Mouse (Mus musculus) hindbrain, postnatal 0 days (tissue): ENCODE results near the gene Mymk. TPM values are rescaled to one million over a fixed set of nuclear protein-coding genes. Genes with fewer than 3 reads are reported as not detected.
A peak's percentile ranks its signal among the peaks of the same experiment; 100 is the strongest.

Experiments
- ATAC-seq: fragments of 200-750 bp; cut with Nextera tagmentation; 2 replicates; pipeline ENCODE4 v1.8.0; 2017; ENCODE audit warnings: mild to moderate bottlenecking, moderate TSS enrichment, moderate library complexity
- DNase-seq: peaks from one replicate; pipeline ENCODE4 v3.0.0-alpha.2; 2015; ENCODE audit warnings: low spot score
- H3K27ac ChIP-seq: fragments of 300-500 bp; sonication (generic); 2 replicates; pipeline ENCODE4 v1.5.1; 2014; ENCODE audit warnings: mild to moderate bottlenecking
- H3K27me3 ChIP-seq: fragments of 300-500 bp; sonication (generic); 2 replicates; pipeline ENCODE4 v1.6.1; 2014; ENCODE audit warnings: low read length, mixed read lengths; ENCODE audit not compliant: insufficient read depth
- H3K36me3 ChIP-seq: fragments of 300-500 bp; sonication (generic); 2 replicates; pipeline ENCODE4 v1.6.1; 2014; ENCODE audit warnings: low read length, mixed read lengths; ENCODE audit not compliant: insufficient read depth
- H3K4me1 ChIP-seq: fragments of 300-500 bp; sonication (generic); 2 replicates; pipeline ENCODE4 v1.6.1; 2014; ENCODE audit warnings: antibody characterized with exemption, low read length, mixed read lengths; ENCODE audit not compliant: insufficient read depth
- H3K4me2 ChIP-seq: fragments of 300-500 bp; sonication (generic); 2 replicates; pipeline ENCODE4 v1.6.1; 2014; ENCODE audit warnings: low read depth, mild to moderate bottlenecking, low read length, moderate library complexity, mixed read lengths
- H3K4me3 ChIP-seq: fragments of 300-500 bp; sonication (generic); 2 replicates; pipeline ENCODE4 v1.5.1; 2014; ENCODE audit warnings: low read length
- H3K9ac ChIP-seq: fragments of 300-500 bp; sonication (generic); replicated peaks from 2 replicates; pipeline ENCODE4 v1.6.1; 2014; ENCODE audit warnings: mild to moderate bottlenecking, low read length, moderate library complexity, mixed read lengths
- H3K9me3 ChIP-seq: fragments of 300-500 bp; sonication (generic); 2 replicates; pipeline ENCODE4 v1.6.1; 2016; ENCODE audit warnings: low read length, mixed read lengths
- CTCF ChIP-seq: IDR thresholded peaks from 2 replicates; pipeline ENCODE4 v1.5.1; 2016; ENCODE audit warnings: antibody characterized with exemption, control low read depth, low read depth
- WGBS: fragments of 180-500 bp; shearing (Covaris S2); extraction: QIAGEN DNeasy Blood & Tissue Kit; methylation state at CpG from one replicate; pipeline ENCODE4 v1.1.7; 2014; 5-methylcytosine and 5-hydroxymethylcytosine counted together
- polyA plus RNA-seq: library from polyadenylated mRNA; unstranded; fragments of >200 nt; fragmentation: Nextera tagmentation; extraction: Ambion mirVana; gene quantifications from 2 replicates; pipeline ENCODE4 v1.2.1, GENCODE M21; 2015
- total RNA-seq: library from RNA; depleted of rRNA; stranded (reverse); fragments of >200 nt; gene quantifications from 2 replicates; pipeline ENCODE4 v1.2.3, GENCODE M21; 2014

Gene Mymk
- total and polyA plus RNA-seq, 2 experiments from 2014 or later: 0.30 TPM; not detected in 1

- Histone ChIP-seq H3K27me3 (no peaks in the 10 kb centered on the region), H3K4me3 (no peak overlapping the region), H3K9me3 (no peaks in the 10 kb centered on the region), H3K4me2 (no peak overlapping the region), H3K36me3 (no peaks in the 10 kb centered on the region), H3K27ac (no peak overlapping the region), H3K4me1 (peaks cover 37% of the 10 kb centered on the region), H3K9ac (no peak overlapping the region)
- TF ChIP-seq CTCF: no peak
- WGBS: 86% methylated on average over 4 of the region's 4 CpGs
- DNase-seq: no peak
- ATAC-seq: no peak
These were observed 1.4 kb upstream of the Mymk start for GRCm38 (mm10) chr2:27073407-27073806.

GRCm38 (mm10) chr2:27071137-27071536, 842 bp downstream of the Mymk start:
- no peak overlapping the region for H3K27ac ChIP-seq
- peak; percentile 82 for ATAC-seq
- H3K27me3 ChIP-seq: no peaks in the 10 kb centered on the region

DNA sequence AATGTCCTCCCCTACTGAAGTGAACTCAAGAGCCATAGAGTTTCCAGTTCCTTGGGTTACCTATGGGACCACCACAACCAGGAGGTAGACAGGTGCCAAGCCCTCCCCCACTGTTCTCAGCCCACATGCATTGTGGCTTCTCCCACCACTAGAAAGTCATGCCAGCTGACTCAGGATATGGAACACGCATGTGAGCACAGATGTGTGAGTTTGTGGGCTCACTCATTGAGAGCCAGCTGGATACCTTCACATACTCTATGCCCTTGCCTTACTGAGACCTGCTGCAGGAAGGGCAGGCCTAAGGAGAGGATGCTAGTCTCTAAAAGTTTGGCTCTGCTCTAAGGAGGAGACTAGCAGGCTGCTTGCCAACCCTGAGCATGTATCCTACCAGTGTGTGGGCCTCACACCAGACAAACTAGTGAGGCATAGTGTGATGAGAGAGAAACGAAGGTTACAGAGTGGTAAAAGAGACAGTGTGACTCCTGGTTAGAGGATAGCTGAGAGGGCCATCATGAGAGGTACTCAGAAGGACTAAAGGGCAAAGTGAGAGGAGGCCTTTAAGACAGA, 1.6 kb downstream of the Mymk start:
- Histone ChIP-seq H3K27ac (no peak overlapping the region), H3K4me3 (no peak overlapping the region), H3K9ac (no peak overlapping the region), H3K4me2 (no peak overlapping the region), H3K4me1 (peaks cover 25% of the 10 kb centered on the region; the same call in 1 of the 2 replicates), H3K9me3 (no peaks in the 10 kb centered on the region), H3K27me3 (no peaks in the 10 kb centered on the region), H3K36me3 (no peaks in the 10 kb centered on the region)
- no peak for ATAC-seq
- DNase-seq: no peak
- 63% methylated on average over 2 of the region's 2 CpGs for WGBS
- no peak for TF ChIP-seq CTCF

More at GRCm38 (mm10) chr2:27071137-27071536, 842 bp downstream of the Mymk start:
- H3K4me2 ChIP-seq: no peak overlapping the region
- peak; percentile 91 for DNase-seq
- H3K9me3 ChIP-seq: no peaks in the 10 kb centered on the region
- no peak overlapping the region for H3K4me3 ChIP-seq
- no peak overlapping the region for H3K9ac ChIP-seq
- WGBS: 23% methylated on average over 4 of the region's 4 CpGs
- peaks cover 28% of the 10 kb centered on the region; the same call in 1 of the 2 replicates for H3K4me1 ChIP-seq
- H3K36me3 ChIP-seq: no peaks in the 10 kb centered on the region
- no peak for TF ChIP-seq CTCF

DNA sequence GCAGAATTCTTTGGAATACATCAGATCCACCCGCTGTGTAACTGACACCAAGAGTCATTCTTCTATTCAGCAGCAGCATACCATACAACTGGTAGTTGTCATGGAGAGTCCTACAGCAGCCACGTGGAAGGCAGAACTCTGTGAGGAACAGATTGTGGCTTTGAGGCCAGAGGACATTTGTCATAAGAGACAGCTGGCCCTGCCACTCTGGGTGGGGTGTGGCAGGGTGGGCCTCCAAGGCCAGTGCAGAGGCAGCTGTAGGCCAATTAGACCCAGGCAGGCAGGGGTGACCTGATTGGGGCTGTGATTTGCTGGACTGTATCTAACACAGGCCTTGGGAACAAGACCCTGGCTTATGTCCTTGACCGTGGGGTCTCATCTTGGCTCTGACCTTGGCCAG, 2.3 kb downstream of the Mymk start:
- Histone ChIP-seq H3K9me3 (no peaks in the 10 kb centered on the region), H3K36me3 (no peaks in the 10 kb centered on the region), H3K4me3 (no peak overlapping the region), H3K4me1 (peaks cover 18% of the 10 kb centered on the region; the same call in 1 of the 2 replicates), H3K27me3 (no peaks in the 10 kb centered on the region), H3K9ac (no peak overlapping the region), H3K4me2 (no peak overlapping the region), H3K27ac (no peak overlapping the region)
- WGBS: 33% methylated on average over 3 of the region's 3 CpGs
- DNase-seq: peak; percentile 41
- no peak for TF ChIP-seq CTCF
- peak; percentile 72 for ATAC-seq

DNA sequence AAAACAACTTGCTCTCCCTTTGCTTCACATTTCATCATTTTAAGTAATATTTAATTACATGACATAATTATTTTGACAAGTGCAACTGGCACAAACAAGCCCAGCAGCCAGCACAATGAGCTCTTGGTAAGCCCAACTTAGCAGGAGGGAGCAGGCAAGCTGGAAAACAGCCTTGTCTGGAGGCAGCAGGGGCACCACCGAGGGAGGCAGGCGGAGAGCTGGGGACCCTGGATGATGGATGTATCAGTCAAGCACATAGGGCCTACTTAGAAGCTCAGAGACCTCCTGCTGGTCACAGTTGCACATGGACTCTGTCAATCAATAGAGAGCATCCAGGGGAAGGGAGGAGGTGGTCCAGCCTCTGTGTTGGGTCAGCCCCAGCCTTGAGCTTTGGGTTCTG, 4.0 kb downstream of the Mymk start:
- 0 out of 2 replicates have a peak, but pooled peaks have one; percentile 10 for TF ChIP-seq CTCF
- no peak for ATAC-seq
- WGBS: 27% methylated on average over 2 of the region's 2 CpGs

DNA sequence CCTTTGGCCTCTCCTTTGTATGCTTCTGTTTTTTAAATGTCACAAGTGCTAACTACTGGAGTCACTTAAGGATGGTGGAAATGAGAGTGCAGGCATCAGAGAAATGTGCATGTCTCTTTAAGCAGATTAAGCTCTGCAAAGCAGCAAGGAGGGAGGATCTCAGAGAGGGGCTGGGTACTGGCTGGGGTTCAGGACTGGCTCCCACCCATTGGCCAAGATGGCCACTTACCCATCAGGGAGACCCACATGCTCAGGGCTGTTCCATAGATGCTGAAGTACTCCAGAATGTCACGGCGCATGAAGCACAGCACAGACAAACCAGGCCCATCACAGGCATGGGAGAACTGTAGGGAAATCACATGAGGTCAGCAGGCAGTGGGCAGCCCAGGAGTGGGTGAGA, 4.9 kb downstream of the Mymk start:
- Histone ChIP-seq H3K4me3 (no peak overlapping the region), H3K4me1 (peaks cover 17% of the 10 kb centered on the region; the same call in 1 of the 2 replicates), H3K4me2 (no peak overlapping the region), H3K27me3 (no peaks in the 10 kb centered on the region), H3K36me3 (no peaks in the 10 kb centered on the region), H3K27ac (no peak overlapping the region), H3K9me3 (no peaks in the 10 kb centered on the region), H3K9ac (no peak overlapping the region)
- WGBS: 72% methylated on average over 2 of the region's 2 CpGs
- TF ChIP-seq CTCF: no peak
- DNase-seq (no peak), ATAC-seq (no peak)

More for the DNA sequence above, 4.0 kb downstream of the Mymk start:
- DNase-seq: no peak
- Histone ChIP-seq H3K27me3 (no peaks in the 10 kb centered on the region), H3K9me3 (no peaks in the 10 kb centered on the region), H3K36me3 (no peaks in the 10 kb centered on the region), H3K9ac (no peak overlapping the region), H3K4me1 (peaks cover 17% of the 10 kb centered on the region; the same call in 1 of the 2 replicates), H3K4me2 (no peak overlapping the region), H3K27ac (no peak overlapping the region), H3K4me3 (no peak overlapping the region)

DNA sequence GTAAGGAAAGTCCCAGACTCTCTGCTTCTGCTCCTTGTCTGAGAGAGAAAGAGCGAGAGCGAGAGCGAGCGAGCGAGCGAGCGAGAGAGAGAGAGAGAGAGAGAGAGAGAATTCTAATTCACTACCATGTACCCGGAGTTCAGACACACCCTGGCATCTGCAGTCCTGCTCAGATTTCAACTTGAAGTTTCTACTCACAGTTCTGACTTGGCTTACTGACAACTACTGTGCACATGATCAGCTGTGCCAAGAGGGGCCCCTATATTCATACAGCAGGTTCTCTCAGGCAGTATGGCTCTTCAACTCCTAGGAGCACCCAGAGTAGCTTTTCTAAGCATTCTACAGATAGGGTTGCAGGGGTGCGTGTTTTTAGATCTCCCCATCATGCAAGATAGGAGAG, 12.8 kb downstream of the Mymk start:
- H3K36me3 ChIP-seq: no peaks in the 10 kb centered on the region
- H3K9me3 ChIP-seq: no peaks in the 10 kb centered on the region
- 80% methylated on average over 9 of the region's 9 CpGs for WGBS
- no peak overlapping the region for H3K27ac ChIP-seq
- no peak for ATAC-seq
- no peak overlapping the region for H3K9ac ChIP-seq
- H3K4me1 ChIP-seq: 0 out of 2 replicates have a peak, but pooled peaks cover 5% of the 10 kb centered on the region
- H3K4me2 ChIP-seq: no peak overlapping the region
- no peaks in the 10 kb centered on the region for H3K27me3 ChIP-seq
- DNase-seq: no peak
- H3K4me3 ChIP-seq: no peak overlapping the region
- TF ChIP-seq CTCF: no peak
